Mouse (Mus musculus): Measurements from ENCODE around the gene Tmem216.

DNA sequence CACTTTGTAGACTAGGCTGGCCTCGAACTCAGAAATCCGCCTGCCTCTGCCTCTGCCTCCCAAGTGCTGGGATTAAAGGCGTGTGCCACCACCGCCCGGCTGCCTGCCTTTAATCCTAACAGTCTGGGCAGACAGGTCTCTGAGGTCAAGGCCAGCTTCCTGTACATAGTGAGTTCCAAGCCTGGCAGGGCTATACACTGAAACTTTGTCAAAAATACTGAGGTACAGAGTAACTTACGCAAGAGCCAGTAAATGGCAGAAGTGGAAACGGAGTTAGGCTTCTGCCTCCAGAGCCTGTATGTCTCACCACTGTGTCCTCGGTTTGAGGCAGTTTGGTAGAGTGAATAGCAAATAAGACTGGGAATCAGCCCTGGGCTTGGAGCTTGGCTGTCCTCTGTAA is 31.2 kb upstream of the Tmem216 start:
- no peak for TF ChIP-seq EP300 (IDR thresholded peaks at IDR 0.05; ENCODE audit: low read depth)
- no peak for TF ChIP-seq CTCF (IDR thresholded peaks at IDR 0.05; ENCODE audit: low read depth)

Measured in liver, postnatal 0 days (tissue).